Mouse (Mus musculus) spleen, postnatal 4 days (tissue): ENCODE data around the gene Cacna1f.

ENCODE experiments used
- DNase-seq, 2 experiments: peaks; one replicate each; pipeline ENCODE4 v3.0.0; 2022; ENCODE audit warnings: low spot score in 2 of 2

The Cacna1f gene

DNA sequence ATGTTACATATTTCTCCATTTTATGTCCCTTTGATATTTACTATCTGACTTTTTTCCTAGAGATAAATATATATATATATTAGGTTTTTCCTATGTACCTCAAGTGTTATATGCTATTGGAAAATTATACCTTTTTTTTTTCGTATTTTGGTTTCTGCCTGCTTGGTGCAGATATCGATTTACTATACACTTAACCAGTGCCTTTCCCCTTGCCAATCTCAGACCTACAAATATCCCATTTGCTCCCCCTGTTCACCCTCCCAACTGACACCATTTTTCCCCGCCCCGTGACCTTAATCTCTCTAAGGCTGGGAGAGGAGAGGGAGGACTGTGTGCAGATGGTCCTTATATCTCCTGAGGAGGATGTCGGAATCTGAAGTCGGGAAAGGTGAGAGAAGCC, at the start of gene Cacna1f:
TSS of gene Cacna1f (plus strand) at position 301 of the 400 bp plus-strand sequence.
- DNase-seq = no peak

DNA sequence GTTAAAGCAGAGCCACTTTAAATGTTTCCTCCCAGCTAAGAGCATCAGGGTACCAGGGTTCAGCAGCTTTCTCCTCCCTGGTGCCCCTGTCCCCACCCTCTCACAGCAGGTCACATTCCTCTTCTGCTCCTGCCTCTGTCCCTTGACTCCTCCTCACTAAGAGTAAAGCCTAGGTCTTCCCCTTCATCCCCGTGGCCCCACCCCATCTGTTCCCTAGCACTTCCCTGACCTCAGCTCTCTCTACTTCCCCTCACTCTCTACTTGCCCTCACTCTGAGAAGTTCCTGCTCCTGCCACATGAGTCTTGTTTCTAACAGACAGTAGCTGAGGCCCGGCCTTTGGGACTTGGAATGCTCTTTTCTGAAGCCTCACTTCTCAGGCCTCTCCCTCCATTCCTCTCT, 43.8 kb upstream of the Cacna1f start:
- no peak for DNase-seq

- DNase-seq = no peak
Observed at GRCm38 (mm10) chrX:7566352-7566751, 40.5 kb upstream of the Cacna1f start.

GRCm38 (mm10) chrX:7567491-7567890, 39.4 kb upstream of the Cacna1f start:
- DNase-seq = no peak

DNA sequence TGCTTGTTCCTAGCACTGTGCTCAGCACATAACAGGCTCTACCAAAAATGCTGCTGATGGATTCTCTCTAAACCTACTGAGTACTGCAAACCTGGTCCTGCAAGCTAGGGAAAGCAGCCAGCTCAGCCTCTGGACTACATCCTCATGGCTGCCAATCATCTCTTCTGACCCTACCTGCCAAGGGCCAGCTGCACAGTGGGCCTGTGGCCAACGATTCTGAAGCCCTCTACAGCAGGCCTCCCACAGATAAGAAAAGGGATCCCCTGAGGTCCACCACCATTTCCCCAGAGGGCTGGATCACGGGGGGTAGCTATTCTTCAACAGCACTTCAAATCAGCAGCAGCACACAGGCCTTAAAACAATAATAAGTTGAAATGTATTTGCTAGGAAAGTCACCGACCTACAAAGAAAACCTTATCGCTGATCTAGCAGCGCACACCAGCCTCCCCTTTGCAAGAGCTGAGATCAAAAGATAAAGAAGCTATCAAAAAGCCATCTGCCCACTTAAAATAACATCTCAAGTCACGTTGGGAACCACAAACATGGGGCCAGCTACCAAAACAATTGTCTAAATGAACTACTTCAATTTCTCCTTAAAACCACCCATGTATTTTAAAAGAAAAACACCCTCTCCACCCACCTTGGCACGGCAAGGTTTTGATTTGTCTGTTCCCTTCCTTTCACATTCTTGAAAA, 36.3 kb upstream of the Cacna1f start:
- DNase-seq = no peak

GRCm38 (mm10) chrX:7571565-7572136, 35.2 kb upstream of the Cacna1f start:
- DNase-seq = no peak

DNA sequence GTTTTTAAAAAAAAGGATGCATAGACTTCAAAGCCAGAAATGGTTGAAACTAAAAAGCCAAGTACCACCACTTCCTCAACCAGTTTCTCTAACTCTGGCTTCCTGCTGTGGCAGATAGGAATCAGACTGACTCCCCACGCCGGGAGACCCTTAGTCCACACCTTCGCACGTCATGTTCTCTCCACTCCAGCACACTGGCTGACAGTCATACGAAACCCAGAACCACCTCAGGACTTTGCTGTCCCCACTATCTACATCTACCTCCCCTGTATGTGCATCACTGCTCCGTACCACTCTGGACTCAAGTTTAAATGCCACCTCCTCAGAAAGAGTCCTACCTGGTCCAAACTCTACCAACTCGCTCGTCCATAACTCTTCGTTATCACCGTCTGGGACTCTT, 34.4 kb upstream of the Cacna1f start:
- DNase-seq = no peak

DNA sequence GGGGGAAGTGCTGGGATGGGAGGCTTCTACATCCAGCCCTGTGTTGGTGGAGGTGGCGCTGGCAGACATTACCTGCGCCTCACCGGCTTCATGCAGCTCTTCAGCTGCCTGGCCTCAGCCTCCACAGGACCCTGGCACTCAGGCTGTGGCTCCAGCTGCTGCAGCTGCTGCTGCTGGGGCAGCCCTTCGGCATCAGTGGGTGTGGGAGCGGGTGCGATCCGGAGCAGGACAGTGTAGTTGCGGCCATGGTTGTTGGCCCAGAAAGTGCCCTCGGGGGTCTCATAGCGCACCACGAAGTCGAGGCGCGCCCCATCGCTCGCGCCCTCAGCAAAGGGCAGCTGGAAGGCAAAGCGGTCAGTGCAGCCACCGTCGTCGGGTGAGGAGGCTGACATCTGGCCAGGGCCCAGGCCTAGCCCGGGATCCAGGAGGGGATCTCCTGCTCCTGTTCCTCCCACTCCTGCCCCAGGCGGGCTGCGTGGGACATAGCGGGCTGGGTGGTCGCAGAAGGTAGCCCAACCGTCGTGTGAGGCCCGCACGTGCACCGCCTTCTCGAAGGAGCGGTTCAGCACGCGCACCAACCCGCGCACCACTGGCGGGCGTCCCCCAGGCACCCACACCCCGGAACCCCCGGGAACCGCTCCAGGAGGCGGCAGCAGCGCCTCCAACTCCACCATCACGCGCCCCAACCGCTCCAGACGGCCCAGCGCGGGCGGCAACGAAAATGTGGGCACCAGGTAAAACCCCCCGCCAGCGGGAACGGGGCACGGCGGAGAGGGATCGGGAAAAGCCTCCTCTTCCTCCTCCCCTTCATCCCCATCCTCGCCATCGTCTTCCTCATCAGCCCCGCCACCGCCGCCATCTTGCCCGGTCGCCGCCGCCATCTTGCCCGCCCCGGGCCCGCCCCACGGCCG, 33.5 kb upstream of the Cacna1f start, which contains the start of gene Foxp3:
TSS of gene Foxp3 (plus strand) at position 469 of the 911 bp plus-strand sequence.
- peak; percentile 60 to 84 for DNase-seq

DNA sequence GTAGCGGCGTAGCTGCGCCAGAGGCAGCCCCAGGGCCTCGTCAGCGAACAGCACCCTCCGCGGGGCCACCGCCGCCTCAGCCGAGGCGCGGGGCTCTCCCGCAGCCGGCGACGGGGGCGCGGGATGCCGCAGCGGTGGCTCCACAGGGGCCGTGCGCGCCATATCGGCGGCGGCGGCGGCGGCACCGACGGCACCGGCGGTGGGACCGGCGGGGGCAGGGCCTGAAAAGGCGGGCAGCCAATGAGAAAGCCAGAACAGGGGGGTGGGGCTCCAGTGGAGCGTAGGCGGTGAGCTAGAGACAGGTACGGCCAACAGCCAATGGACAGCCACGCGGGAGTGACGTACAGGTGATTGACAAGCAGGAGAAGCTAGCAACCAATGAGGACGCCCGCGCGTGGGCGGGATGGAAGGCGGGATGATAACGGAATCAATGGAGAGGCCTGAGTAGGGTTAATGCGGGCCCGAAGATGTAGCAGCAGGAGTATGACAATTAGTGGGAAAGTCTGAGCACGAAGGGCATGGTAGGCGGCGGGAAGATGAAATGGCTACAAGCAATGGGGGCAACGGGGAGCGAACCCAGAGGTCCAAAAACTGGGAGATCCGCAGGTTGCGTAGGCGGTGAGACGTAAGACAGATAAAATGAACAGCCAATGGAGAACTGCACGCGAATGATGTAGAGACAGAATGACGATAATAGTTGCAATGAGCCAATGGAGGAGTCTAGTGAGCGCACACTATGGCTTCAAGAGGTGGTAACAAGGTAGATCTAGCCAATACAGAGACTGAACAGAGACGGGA, 32.6 kb upstream of the Cacna1f start, which contains the start of gene Ppp1r3f:
TSS of gene Ppp1r3f (minus strand) at position 197 of the 798 bp plus-strand sequence.
- peak; percentile 91 to 92 for DNase-seq

GRCm38 (mm10) chrX:7574885-7575231, 32.0 kb upstream of the Cacna1f start:
- no peak for DNase-seq

DNA sequence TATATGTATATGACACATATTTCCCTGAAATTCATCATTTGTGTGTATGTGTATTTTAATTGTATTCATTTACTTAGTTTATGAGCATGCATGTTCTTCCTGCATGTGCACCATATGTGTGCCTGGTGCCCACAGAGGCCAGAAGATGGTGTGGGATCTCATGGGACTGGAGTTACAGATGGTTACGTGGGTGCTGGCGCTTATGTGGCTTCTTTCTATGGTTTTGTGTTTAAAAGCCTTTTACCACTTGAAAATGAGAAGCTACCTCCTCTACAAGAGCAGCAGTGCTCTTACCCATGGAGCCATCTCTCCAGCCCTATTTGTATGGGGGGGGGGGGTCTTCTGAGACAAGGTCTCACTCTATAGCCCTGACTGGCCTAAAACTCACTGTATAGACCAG, 25.7 kb upstream of the Cacna1f start:
- no peak for DNase-seq

- no peak for DNase-seq
Observed at GRCm38 (mm10) chrX:7583881-7584280, 23.0 kb upstream of the Cacna1f start.

DNA sequence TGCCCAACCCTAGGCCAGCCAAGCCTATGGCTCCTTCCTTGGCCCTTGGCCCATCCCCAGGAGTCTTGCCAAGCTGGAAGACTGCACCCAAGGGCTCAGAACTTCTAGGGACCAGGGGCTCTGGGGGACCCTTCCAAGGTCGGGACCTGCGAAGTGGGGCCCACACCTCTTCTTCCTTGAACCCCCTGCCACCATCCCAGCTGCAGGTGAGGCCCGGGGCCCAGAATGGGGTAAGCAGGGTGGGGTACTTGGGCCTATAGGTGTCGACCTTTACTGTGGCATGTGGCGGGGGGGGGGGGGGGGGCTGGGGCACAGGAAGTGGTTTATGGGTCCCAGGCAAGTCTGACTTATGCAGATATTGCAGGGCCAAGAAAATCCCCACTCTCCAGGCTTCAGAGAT, 20.5 kb upstream of the Cacna1f start:
- DNase-seq = no peak

- DNase-seq = no peak
Observed at GRCm38 (mm10) chrX:7595371-7595770, 11.5 kb upstream of the Cacna1f start.

GRCm38 (mm10) chrX:7604004-7604403, 2.9 kb upstream of the Cacna1f start:
- DNase-seq = no peak

- DNase-seq = peak; percentile 76 to 85
Observed at GRCm38 (mm10) chrX:7604879-7605574, 1.9 kb upstream of the Cacna1f start, which contains the start of gene Ccdc22. Gene Ccdc22 (minus strand): TSS chrX:7605517.

DNA sequence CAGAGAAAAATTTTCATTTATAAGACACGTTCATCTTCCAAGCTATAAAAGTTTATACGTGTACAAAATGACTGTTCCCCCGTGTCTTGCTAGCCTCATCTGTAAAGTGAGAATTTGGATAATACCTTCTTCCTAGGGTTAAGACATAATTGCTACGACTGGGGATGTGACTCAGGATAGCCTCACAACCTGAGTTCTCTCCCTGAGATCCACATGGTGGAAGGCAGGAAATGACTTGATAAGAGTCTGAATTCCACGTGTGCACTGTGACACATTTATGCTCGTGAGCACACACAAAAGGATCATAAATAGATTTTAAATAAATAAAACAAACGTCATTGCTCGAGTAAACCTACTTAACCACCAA, 1.3 kb upstream of the Cacna1f start:
- no peak for DNase-seq

DNA sequence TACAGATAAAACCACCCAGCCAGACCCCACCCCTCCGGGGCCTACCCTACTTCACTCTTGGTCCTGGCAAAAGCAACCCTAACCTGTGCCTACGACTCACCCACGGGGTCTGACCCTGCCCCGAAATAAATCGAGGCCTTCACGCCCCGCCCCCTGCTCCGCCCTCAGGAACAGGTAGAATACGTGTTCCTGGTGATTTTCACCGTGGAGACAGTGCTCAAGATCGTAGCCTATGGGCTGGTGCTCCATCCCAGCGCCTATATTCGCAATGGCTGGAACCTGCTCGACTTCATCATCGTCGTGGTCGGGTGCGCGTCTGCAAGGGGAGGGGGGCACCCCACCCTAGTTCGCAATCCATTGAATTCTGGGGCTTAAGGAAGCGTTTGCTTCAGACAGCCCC, 3.2 kb downstream of the Cacna1f start:
- DNase-seq = no peak

DNA sequence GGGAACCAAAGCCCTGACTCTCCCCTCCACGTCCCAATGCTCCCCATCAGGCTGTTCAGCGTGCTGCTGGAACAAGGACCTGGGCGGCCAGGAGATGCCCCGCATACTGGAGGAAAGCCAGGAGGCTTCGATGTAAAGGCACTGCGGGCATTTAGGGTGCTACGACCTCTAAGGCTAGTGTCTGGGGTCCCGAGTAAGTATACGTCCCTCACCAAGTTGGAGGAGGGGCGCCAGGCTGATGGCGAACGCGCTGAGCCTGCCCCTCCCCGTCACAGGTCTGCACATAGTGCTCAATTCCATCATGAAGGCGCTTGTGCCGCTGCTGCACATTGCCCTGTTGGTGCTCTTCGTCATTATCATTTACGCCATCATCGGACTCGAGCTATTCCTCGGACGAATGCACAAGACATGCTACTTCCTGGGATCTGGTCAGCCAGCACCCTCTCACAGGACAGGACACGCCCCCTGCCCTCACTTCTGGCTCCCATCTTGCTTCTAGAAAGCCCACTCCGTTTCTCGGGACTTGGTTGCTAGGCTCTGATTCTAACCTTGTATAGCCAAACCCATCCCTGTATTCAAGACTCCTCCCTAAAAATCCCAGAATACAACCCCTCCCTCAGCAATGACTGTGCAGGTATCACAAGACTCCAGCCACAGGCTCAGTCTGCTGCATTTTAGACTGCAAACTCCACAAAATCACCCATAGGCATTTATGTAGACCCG, 3.8 kb downstream of the Cacna1f start:
- DNase-seq = no peak

DNA sequence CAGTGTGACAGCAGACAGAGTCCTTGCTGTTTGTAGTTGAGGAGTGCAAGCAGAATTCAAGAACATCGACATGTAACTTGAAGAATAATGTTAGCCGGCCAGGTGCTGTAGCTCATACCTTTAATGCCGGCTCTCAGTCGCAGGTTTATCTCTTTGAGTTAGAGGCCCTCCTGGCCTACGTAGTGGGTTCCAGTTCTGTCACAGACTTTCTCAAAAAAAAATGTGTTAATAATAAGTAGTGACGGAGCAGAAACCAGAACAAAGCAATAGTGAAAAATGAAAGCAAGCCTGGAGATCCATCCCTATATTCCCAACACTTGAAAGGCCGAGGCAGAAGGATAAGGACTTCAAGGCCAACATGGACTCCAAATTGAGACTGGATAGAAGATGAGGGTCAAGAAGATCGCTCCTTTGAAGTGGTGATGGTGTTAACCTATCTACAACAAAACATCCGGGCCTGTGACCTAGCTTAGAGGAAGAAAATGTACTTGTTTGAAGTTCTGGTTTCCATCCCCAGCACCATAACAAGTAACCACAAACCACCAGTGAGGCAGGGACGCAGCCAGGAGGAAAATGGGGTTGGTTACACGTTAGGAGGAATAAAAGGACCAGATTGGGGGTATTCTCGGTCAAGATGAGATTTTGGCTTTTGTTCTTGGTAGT, 11.1 kb downstream of the Cacna1f start:
- DNase-seq = no peak
